ENCODE assay signal across 8 mouse cellular contexts in the genomic region with DNA sequence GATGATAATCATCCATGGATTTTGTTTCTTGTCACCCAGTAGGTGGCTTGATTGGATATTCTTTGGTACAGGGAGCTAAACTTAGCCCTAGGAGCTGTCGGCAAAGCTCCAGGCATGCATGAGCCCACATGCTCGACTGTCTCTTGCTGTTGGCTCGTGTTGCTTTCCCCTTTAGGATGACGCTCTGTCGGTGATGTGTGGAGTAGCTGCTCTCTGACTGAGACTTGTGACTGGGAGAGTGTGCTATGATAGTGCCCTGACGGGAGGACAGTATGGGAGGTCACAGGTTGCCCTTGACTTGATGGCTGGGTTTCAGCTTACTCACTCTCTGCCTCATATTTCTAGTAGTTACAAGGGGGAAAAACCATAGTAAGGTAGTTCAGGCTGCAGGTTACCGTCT.
DNase-seq lines count a peak whose midpoint lies in the region.
"Had no signal": no experiment of that assay in that cellular context is flagged by ENCODE, and none has a peak within 500 bp of the region (broad histone marks: within the 10 kb centered on the region; RNA-seq: fewer than 3 reads in every experiment).

No protein-coding gene starts in this region.

- peak; percentile 96 for DNase-seq in heart, adult 11 months
- DNase-seq in heart, postnatal 25 days (ENCODE audit: low spot score) = no peak
- peak; percentile 28 to 63 for DNase-seq in frontal cortex, adult 2 months (ENCODE audit: extremely low spot score in 1 of 2, low spot score in 1 of 2)
- DNase-seq in heart, adult 8-10 months (ENCODE audit: low spot score) = peak; percentile 62
- peak; percentile 55 to 71 for DNase-seq in left cerebral cortex, postnatal 14 days (ENCODE audit: low spot score in 2 of 2)
- DNase-seq in yolk sac, embryonic 10.5 days (ENCODE audit: low spot score) = no peak
- no peak for DNase-seq in lung, postnatal 4 days
- DNase-seq: kidney, postnatal 25 days had no signal

- intact Hi-C loops in heart, postnatal 25 days (cut with DNase I) = no loop called here
- intact Hi-C loops in left cerebral cortex, postnatal 14 days (cut with DNase I) = no loop called here

Comparison
In these comparisons a context has a peak if more than half of its experiments do, and no peak if none do; other contexts are left out.
1. DNase-seq: peak in heart, adult 11 months (single experiment), frontal cortex, adult 2 months (2 of 2), heart, adult 8-10 months (single experiment) and left cerebral cortex, postnatal 14 days (2 of 2); none in heart, postnatal 25 days (single experiment), yolk sac, embryonic 10.5 days (single experiment) and lung, postnatal 4 days (0 of 2).